Mouse (Mus musculus): Measurements from ENCODE around the gene Rdh9. TPM values are rescaled to one million over a fixed set of nuclear protein-coding genes. Genes with fewer than 3 reads are reported as not detected.

Gene Rdh9
- polyA plus RNA-seq, 1 experiment, result 40.9 TPM

GRCm38 (mm10) chr10:127747254-127747653 lies 28.9 kb upstream of the Rdh9 start:
- WGBS, result 93% methylated on average over 8 of the region's 8 CpGs
- no peak overlapping the region for H3K4me3 ChIP-seq (ENCODE audit: low read depth, low read length)
- peaks cover 53% of the 10 kb centered on the region for H3K36me3 ChIP-seq (ENCODE audit: control insufficient read depth, insufficient read depth, low read length)
- no peaks in the 10 kb centered on the region for H3K27me3 ChIP-seq (ENCODE audit: control insufficient read depth, insufficient read depth, low read length)
- H3K4me1 ChIP-seq (ENCODE audit: control insufficient read depth, insufficient read depth, insufficient read length, low read length), result peaks cover 2% of the 10 kb centered on the region; the same call in 1 of the 2 replicates
- no peak overlapping the region for H3K27ac ChIP-seq (ENCODE audit: insufficient read depth, low read depth, low read length)
- no peak for TF ChIP-seq POLR2A (IDR thresholded peaks at IDR 0.05; ENCODE audit: low read depth, low read length)
- no peak for TF ChIP-seq CTCF (IDR thresholded peaks at IDR 0.05; ENCODE audit: extremely low read depth, insufficient read length, insufficient replicate concordance, low read depth, low read length)

- Histone ChIP-seq H3K27me3 (ENCODE audit: control insufficient read depth, insufficient read depth, low read length) (no peaks in the 10 kb centered on the region), H3K4me1 (ENCODE audit: control insufficient read depth, insufficient read depth, insufficient read length, low read length) (peaks cover 2% of the 10 kb centered on the region; the same call in 1 of the 2 replicates), H3K4me3 (ENCODE audit: low read depth, low read length) (no peak overlapping the region), H3K36me3 (ENCODE audit: control insufficient read depth, insufficient read depth, low read length) (peaks cover 36% of the 10 kb centered on the region), H3K27ac (ENCODE audit: insufficient read depth, low read depth, low read length) (no peak overlapping the region)
- TF ChIP-seq CTCF (IDR thresholded peaks at IDR 0.05; ENCODE audit: extremely low read depth, insufficient read length, insufficient replicate concordance, low read depth, low read length) (no peak), POLR2A (IDR thresholded peaks at IDR 0.05; ENCODE audit: low read depth, low read length) (no peak)
- WGBS, result 28% methylated on average over 8 of the region's 8 CpGs
Observed at GRCm38 (mm10) chr10:127748847-127749612, 27.2 kb upstream of the Rdh9 start.

- H3K4me3 ChIP-seq (ENCODE audit: low read depth, low read length), result peak overlapping the region; percentile 6
- H3K4me1 ChIP-seq (ENCODE audit: control insufficient read depth, insufficient read depth, insufficient read length, low read length), result peaks cover 7% of the 10 kb centered on the region; the same call in 1 of the 2 replicates
- no peak for TF ChIP-seq CTCF (IDR thresholded peaks at IDR 0.05; ENCODE audit: extremely low read depth, insufficient read length, insufficient replicate concordance, low read depth, low read length)
- no peak for TF ChIP-seq POLR2A (IDR thresholded peaks at IDR 0.05; ENCODE audit: low read depth, low read length)
- peaks cover 26% of the 10 kb centered on the region for H3K36me3 ChIP-seq (ENCODE audit: control insufficient read depth, insufficient read depth, low read length)
- no peak overlapping the region for H3K27ac ChIP-seq (ENCODE audit: insufficient read depth, low read depth, low read length)
- 85% methylated on average over 24 of the region's 24 CpGs for WGBS
- no peaks in the 10 kb centered on the region for H3K27me3 ChIP-seq (ENCODE audit: control insufficient read depth, insufficient read depth, low read length)
Observed at GRCm38 (mm10) chr10:127750136-127750777, 25.9 kb upstream of the Rdh9 start.

GRCm38 (mm10) chr10:127751548-127751947 lies 24.6 kb upstream of the Rdh9 start, which contains the start of gene Gpr182:
Gpr182 (minus strand) TSS chr10:127751732.
- Histone ChIP-seq H3K27ac (ENCODE audit: insufficient read depth, low read depth, low read length) (no peak within 1 kb of the TSS), H3K4me3 (ENCODE audit: low read depth, low read length) (peak within 1 kb of the TSS; percentile 1; the same call in 1 of the 2 replicates), H3K4me1 (ENCODE audit: control insufficient read depth, insufficient read depth, insufficient read length, low read length) (peaks cover 13% of the 10 kb centered on the region), H3K36me3 (ENCODE audit: control insufficient read depth, insufficient read depth, low read length) (peaks cover 15% of the 10 kb centered on the region), H3K27me3 (ENCODE audit: control insufficient read depth, insufficient read depth, low read length) (no peaks in the 10 kb centered on the region)
- 65% methylated on average over 8 of the region's 8 CpGs for WGBS
- TF ChIP-seq POLR2A (IDR thresholded peaks at IDR 0.05; ENCODE audit: low read depth, low read length), result no peak
- TF ChIP-seq CTCF (IDR thresholded peaks at IDR 0.05; ENCODE audit: extremely low read depth, insufficient read length, insufficient replicate concordance, low read depth, low read length), result no peak

- H3K4me3 ChIP-seq (ENCODE audit: low read depth, low read length), result no peak overlapping the region
- H3K27ac ChIP-seq (ENCODE audit: insufficient read depth, low read depth, low read length), result peak overlapping the region; percentile 56; the same call in 1 of the 2 replicates
- H3K36me3 ChIP-seq (ENCODE audit: control insufficient read depth, insufficient read depth, low read length), result no peaks in the 10 kb centered on the region
- TF ChIP-seq CTCF (IDR thresholded peaks at IDR 0.05; ENCODE audit: extremely low read depth, insufficient read length, insufficient replicate concordance, low read depth, low read length), result no peak
- no peak for TF ChIP-seq POLR2A (IDR thresholded peaks at IDR 0.05; ENCODE audit: low read depth, low read length)
- peaks cover 24% of the 10 kb centered on the region for H3K4me1 ChIP-seq (ENCODE audit: control insufficient read depth, insufficient read depth, insufficient read length, low read length)
- WGBS, result 16% methylated on average over 6 of the region's 6 CpGs
- no peaks in the 10 kb centered on the region for H3K27me3 ChIP-seq (ENCODE audit: control insufficient read depth, insufficient read depth, low read length)
Observed at GRCm38 (mm10) chr10:127754566-127755166, 21.5 kb upstream of the Rdh9 start.

- 18% methylated on average over 3 of the region's 3 CpGs for WGBS
- no peak for TF ChIP-seq CTCF (IDR thresholded peaks at IDR 0.05; ENCODE audit: extremely low read depth, insufficient read length, insufficient replicate concordance, low read depth, low read length)
- no peak for TF ChIP-seq POLR2A (IDR thresholded peaks at IDR 0.05; ENCODE audit: low read depth, low read length)
- H3K27ac ChIP-seq (ENCODE audit: insufficient read depth, low read depth, low read length), result peak overlapping the region; percentile 56; the same call in 1 of the 2 replicates
- peaks cover 25% of the 10 kb centered on the region for H3K4me1 ChIP-seq (ENCODE audit: control insufficient read depth, insufficient read depth, insufficient read length, low read length)
- no peak overlapping the region for H3K4me3 ChIP-seq (ENCODE audit: low read depth, low read length)
- no peaks in the 10 kb centered on the region for H3K36me3 ChIP-seq (ENCODE audit: control insufficient read depth, insufficient read depth, low read length)
- H3K27me3 ChIP-seq (ENCODE audit: control insufficient read depth, insufficient read depth, low read length), result no peaks in the 10 kb centered on the region
Observed at GRCm38 (mm10) chr10:127755246-127755645, 20.9 kb upstream of the Rdh9 start.
